ENCODE assay signal across 8 mouse cellular contexts in genomic region chr4:140961467-140962206, GRCm38 (mm10). TPM values are rescaled to one million over a fixed set of nuclear protein-coding genes. Genes with fewer than 3 reads are reported as not detected.
DNase-seq lines count a peak whose midpoint lies in the region; ATAC-seq and TF ChIP-seq lines count a peak whose summit lies in the region.

No protein-coding gene starts in this region.

- H3K27me3 ChIP-seq in spleen, adult 2 months (ENCODE audit: control insufficient read depth, insufficient read depth, low read length), result no peaks in the 10 kb centered on the region
- no peaks in the 10 kb centered on the region for H3K27me3 ChIP-seq in kidney, embryonic 16.5 days (ENCODE audit: insufficient read depth, low read length)
- no peaks in the 10 kb centered on the region for H3K27me3 ChIP-seq in myocyte (ENCODE audit: control insufficient read depth, insufficient read depth, insufficient read length)

- H3K9me3 ChIP-seq in kidney, embryonic 16.5 days (ENCODE audit: low read length), result no peaks in the 10 kb centered on the region

- H3K4me3 ChIP-seq in spleen, adult 2 months (ENCODE audit: extremely low read depth, insufficient read depth, insufficient read length), result peak overlapping the region; percentile 88
- H3K4me3 ChIP-seq in kidney, embryonic 16.5 days (ENCODE audit: low read length), result peak overlapping the region; percentile 77
- peak overlapping the region; percentile 87 for H3K4me3 ChIP-seq in myocyte

- no peak for TF ChIP-seq POLR2A in spleen, adult 2 months (IDR thresholded peaks at IDR 0.05; ENCODE audit: low read depth, low read length)
- no peak for TF ChIP-seq POLR2A in myocyte (IDR thresholded peaks at IDR 0.05; ENCODE audit: insufficient read length, low read depth)

- H3ac ChIP-seq in myocyte (ENCODE audit: control insufficient read depth, insufficient read length), result peak overlapping the region; percentile 83

- intact Hi-C loops in gastrocnemius, postnatal 36 days (cut with DNase I), result no loop called here

- peak overlapping the region; percentile 86 for H3K9ac ChIP-seq in kidney, embryonic 16.5 days (replicated peaks; ENCODE audit: low read length)

- peak; percentile 0; the same call in 1 of the 2 replicates for ATAC-seq in kidney, embryonic 16.5 days (ENCODE audit: low FRiP score, low TSS enrichment)

- H3K27ac ChIP-seq in spleen, adult 2 months (ENCODE audit: insufficient read depth, low read length), result peak overlapping the region; percentile 87
- H3K27ac ChIP-seq in kidney, embryonic 16.5 days (ENCODE audit: low read length), result peak overlapping the region; percentile 62

- DNase-seq in adrenal gland, postnatal 14 days, result peak; percentile 54
- DNase-seq in adrenal gland, postnatal 25 days, result no peak
- DNase-seq in spleen, adult 2 months (ENCODE audit: low read depth in 1 of 2, low spot score in 2 of 2), result no peak
- DNase-seq in spleen, postnatal 14 days (ENCODE audit: low spot score in 2 of 2), result no peak
- no peak for DNase-seq in gastrocnemius, postnatal 36 days
- DNase-seq in gastrocnemius, postnatal 10 days, result no peak

- H3K79me2 ChIP-seq in myocyte (ENCODE audit: control insufficient read depth, insufficient read depth), result peaks cover 46% of the 10 kb centered on the region

- H3K4me2 ChIP-seq in kidney, embryonic 16.5 days (replicated peaks; ENCODE audit: low read depth, low read length), result peak overlapping the region; percentile 88
- peak overlapping the region; percentile 78 for H3K4me2 ChIP-seq in myocyte (ENCODE audit: low read depth)

- peaks cover 1% of the 10 kb centered on the region for H3K36me3 ChIP-seq in spleen, adult 2 months (ENCODE audit: control insufficient read depth, insufficient read depth, low read length)
- H3K36me3 ChIP-seq in kidney, embryonic 16.5 days (ENCODE audit: insufficient read depth, low read length), result peaks cover 8% of the 10 kb centered on the region; the same call in 1 of the 2 replicates
- H3K36me3 ChIP-seq in myocyte (ENCODE audit: control insufficient read depth, insufficient read depth), result peaks cover 10% of the 10 kb centered on the region

- under 1% methylated on average over 38 of the region's 38 CpGs for WGBS in spleen, adult 2 months
- 2% methylated on average over 38 of the region's 38 CpGs for WGBS in kidney, embryonic 16.5 days

- no peak for TF ChIP-seq CTCF in spleen, adult 2 months (IDR thresholded peaks at IDR 0.05; ENCODE audit: extremely low read depth, insufficient read depth, insufficient read length, insufficient replicate concordance)

- peaks cover 10% of the 10 kb centered on the region; the same call in 1 of the 2 replicates for H3K4me1 ChIP-seq in spleen, adult 2 months (ENCODE audit: control insufficient read depth, insufficient read depth, insufficient read length)
- H3K4me1 ChIP-seq in kidney, embryonic 16.5 days (ENCODE audit: insufficient read depth, low read length), result peaks cover 32% of the 10 kb centered on the region

TF ChIP-seq in myocyte, 11 proteins besides CTCF, POLR2A, EP300 and RAD21:
- TF ChIP-seq E2F4 (IDR thresholded peaks at IDR 0.05; ENCODE audit: insufficient read depth) (no peak), SRF (IDR thresholded peaks at IDR 0.05; ENCODE audit: control insufficient read depth, insufficient read length, low read depth) (no peak), MYOD1 (IDR thresholded peaks at IDR 0.05; ENCODE audit: control insufficient read depth in 1 of 3, insufficient read length in 2 of 3, low read depth in 2 of 3) (no peak), MYOG (IDR thresholded peaks at IDR 0.05; ENCODE audit: control insufficient read depth in 1 of 3, insufficient read depth in 1 of 3, insufficient read length in 2 of 3, low read depth in 2 of 3) (no peak), MAX (IDR thresholded peaks at IDR 0.05; ENCODE audit: low read depth) (no peak), REST (IDR thresholded peaks at IDR 0.05; ENCODE audit: insufficient read depth, insufficient read length) (no peak), POLR2AphosphoS2 (IDR thresholded peaks at IDR 0.05; ENCODE audit: insufficient read length, low read depth) (no peak), CEBPB (IDR thresholded peaks at IDR 0.05; ENCODE audit: insufficient read depth, poor library complexity, severe bottlenecking) (no peak), USF1 (IDR thresholded peaks at IDR 0.05; ENCODE audit: low read depth) (no peak), TCF12 (IDR thresholded peaks at IDR 0.05; ENCODE audit: insufficient read depth, poor library complexity, severe bottlenecking) (no peak), TCF3 (IDR thresholded peaks at IDR 0.05; ENCODE audit: insufficient read length, low read depth) (no peak)
TF ChIP-seq in myocyte: peak in this region for 0.

RNA-seq across cellular contexts. Expression of gene Sdhb, which starts 0.6 kb away (rescaled TPM):
- total RNA-seq in adrenal gland, postnatal 14 days (2021), result 699 and 754 TPM in 2 replicates
- total RNA-seq in adrenal gland, postnatal 25 days (2021), result 452 and 458 TPM in 2 replicates
- polyA plus RNA-seq in spleen, adult 2 months (2012; rRNA removed), result 66.0 and 79.2 TPM in 2 replicates
- 520 and 550 TPM in 2 replicates for polyA plus RNA-seq in kidney, embryonic 16.5 days (2015; fragmentation: Nextera tagmentation; extraction: Ambion mirVana)
- polyA plus RNA-seq in myocyte (2012; fragmentation: generic; extraction: Trizol), result 421 TPM
- 100 to 1,000 TPM; 568 to 650 TPM for total RNA-seq in gastrocnemius, postnatal 36 days (2021)
- 100 to 1,000 TPM; 406 to 464 TPM for total RNA-seq in gastrocnemius, postnatal 10 days (2021)

RNA-seq across cellular contexts. Expression of gene Atp13a2, which starts 25.0 kb away (rescaled TPM):
- total RNA-seq in adrenal gland, postnatal 14 days (2021), result 28.7 and 37.1 TPM in 2 replicates
- 35.9 and 53.3 TPM in 2 replicates for total RNA-seq in adrenal gland, postnatal 25 days (2021)
- polyA plus RNA-seq in spleen, adult 2 months (2012; rRNA removed), result 275 and 360 TPM in 2 replicates
- polyA plus RNA-seq in kidney, embryonic 16.5 days (2015; fragmentation: Nextera tagmentation; extraction: Ambion mirVana), result 48.9 and 50.7 TPM in 2 replicates
- polyA plus RNA-seq in myocyte (2012; fragmentation: generic; extraction: Trizol), result 22.0 TPM
- total RNA-seq in gastrocnemius, postnatal 36 days (2021), result 10 to 100 TPM; 16.6 to 17.5 TPM
- total RNA-seq in gastrocnemius, postnatal 10 days (2021), result 10 to 100 TPM; 19.1 to 25.9 TPM

RNA-seq across cellular contexts. Expression of gene Mfap2, which starts 48.6 kb away (rescaled TPM):
- 26.0 and 28.6 TPM in 2 replicates for total RNA-seq in adrenal gland, postnatal 14 days (2021)
- 10.7 and 11.1 TPM in 2 replicates for total RNA-seq in adrenal gland, postnatal 25 days (2021)
- polyA plus RNA-seq in spleen, adult 2 months (2012; rRNA removed), result 3.1 and 4.6 TPM in 2 replicates
- polyA plus RNA-seq in kidney, embryonic 16.5 days (2015; fragmentation: Nextera tagmentation; extraction: Ambion mirVana), result 442 and 470 TPM in 2 replicates
- 0.53 TPM for polyA plus RNA-seq in myocyte (2012; fragmentation: generic; extraction: Trizol)
- total RNA-seq in gastrocnemius, postnatal 36 days (2021), result 1 to 10 TPM; 6.2 to 7.4 TPM
- 10 to 100 TPM; 79.1 to 88.6 TPM for total RNA-seq in gastrocnemius, postnatal 10 days (2021)

RNA-seq across cellular contexts. Expression of gene Padi2, which starts 55.5 kb away (rescaled TPM):
- 1.3 and 1.9 TPM in 2 replicates for total RNA-seq in adrenal gland, postnatal 14 days (2021)
- 5.4 and 8.3 TPM in 2 replicates for total RNA-seq in adrenal gland, postnatal 25 days (2021)
- polyA plus RNA-seq in spleen, adult 2 months (2012; rRNA removed), result 10.7 and 12.0 TPM in 2 replicates
- 18.1 and 24.3 TPM in 2 replicates for polyA plus RNA-seq in kidney, embryonic 16.5 days (2015; fragmentation: Nextera tagmentation; extraction: Ambion mirVana)
- polyA plus RNA-seq in myocyte (2012; fragmentation: generic; extraction: Trizol), result 20.7 TPM
- total RNA-seq in gastrocnemius, postnatal 36 days (2021), result 100 to 1,000 TPM; 105 to 170 TPM
- 100 to 1,000 TPM in 1 of 2 experiments, 10 to 100 TPM in 1; 96.8 to 105 TPM for total RNA-seq in gastrocnemius, postnatal 10 days (2021)
